Mouse (Mus musculus) midbrain, embryonic 16.5 days (tissue): ENCODE measurements at regions not wholly inside any gene's neighbourhood (a gene's known extent, or its start where the extent isn't known, plus 50 kb on each side); places are given as distances from the start of the nearest gene placed in this dataset.

ENCODE experiments used
- ATAC-seq: fragments of 200-750 bp; cut with Nextera tagmentation; 2 replicates; pipeline ENCODE4 v1.8.0; 2017; ENCODE audit warnings: moderate TSS enrichment
- H3K27ac ChIP-seq: fragments of 300-500 bp; sonication (generic); 2 replicates; pipeline ENCODE4 v1.5.1; 2014; ENCODE audit warnings: mild to moderate bottlenecking, low read length, mixed read lengths
- H3K27me3 ChIP-seq: fragments of 300-500 bp; sonication (generic); 2 replicates; pipeline ENCODE4 v1.6.1; 2014; ENCODE audit warnings: low read depth, low read length, mixed read lengths; ENCODE audit not compliant: control insufficient read depth, insufficient read depth
- H3K36me3 ChIP-seq: fragments of 300-500 bp; sonication (generic); 2 replicates; pipeline ENCODE4 v1.6.1; 2014; ENCODE audit warnings: mild to moderate bottlenecking, low read length, moderate library complexity, mixed read lengths; ENCODE audit not compliant: control insufficient read depth, insufficient read depth
- H3K4me1 ChIP-seq: fragments of 300-500 bp; sonication (generic); 2 replicates; pipeline ENCODE4 v1.6.1; 2014; ENCODE audit warnings: mild to moderate bottlenecking, low read length, mixed read lengths; ENCODE audit not compliant: control insufficient read depth, insufficient read depth
- H3K4me2 ChIP-seq: fragments of 300-500 bp; sonication (generic); 2 replicates; pipeline ENCODE4 v1.6.1; 2014; ENCODE audit warnings: mild to moderate bottlenecking, low read length, mixed read lengths
- H3K4me3 ChIP-seq: fragments of 300-500 bp; sonication (generic); 2 replicates; pipeline ENCODE4 v1.5.1; 2014; ENCODE audit warnings: low read depth, mild to moderate bottlenecking, low read length, moderate library complexity, mixed read lengths
- H3K9ac ChIP-seq: fragments of 300-500 bp; sonication (generic); 2 replicates; pipeline ENCODE4 v1.6.1; 2014; ENCODE audit warnings: low read depth, low read length, mixed read lengths
- H3K9me3 ChIP-seq: fragments of 300-500 bp; sonication (generic); replicated peaks from 2 replicates; pipeline ENCODE4 v1.6.1; 2014; ENCODE audit warnings: mild to moderate bottlenecking, low read length, mixed read lengths; ENCODE audit not compliant: control insufficient read depth, poor library complexity, severe bottlenecking
- WGBS: fragments of 180-500 bp; shearing (Covaris S2); extraction: QIAGEN DNeasy Blood & Tissue Kit; methylation state at CpG from one replicate; pipeline ENCODE4 v1.1.7; 2014; 5-methylcytosine and 5-hydroxymethylcytosine counted together

DNA sequence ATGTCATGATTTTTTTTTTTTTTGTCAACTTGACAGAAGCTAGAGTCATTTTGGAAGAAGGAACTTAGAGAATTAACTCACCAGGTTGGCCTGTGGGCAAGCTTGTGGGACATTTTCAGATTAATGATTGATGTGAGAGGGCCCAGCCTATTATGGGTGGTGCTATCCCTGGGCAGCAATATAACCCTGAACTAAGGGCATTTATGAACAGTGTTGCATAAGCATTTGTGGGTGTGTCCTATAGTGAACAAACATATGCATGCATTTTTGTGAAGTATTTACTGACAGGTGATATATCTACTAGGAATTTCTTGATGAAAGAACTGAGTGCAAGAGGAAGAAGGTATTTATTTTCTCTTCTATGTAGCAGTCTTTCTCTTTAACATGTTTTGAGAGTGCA lies 320.5 kb upstream of the Slc30a5 start:
- Histone ChIP-seq H3K4me3 (no peak overlapping the region), H3K4me2 (no peak overlapping the region), H3K4me1 (no peaks in the 10 kb centered on the region), H3K9ac (no peak overlapping the region), H3K9me3 (no peaks in the 10 kb centered on the region), H3K36me3 (no peaks in the 10 kb centered on the region), H3K27ac (no peak overlapping the region), H3K27me3 (no peaks in the 10 kb centered on the region)
- no peak for ATAC-seq

DNA sequence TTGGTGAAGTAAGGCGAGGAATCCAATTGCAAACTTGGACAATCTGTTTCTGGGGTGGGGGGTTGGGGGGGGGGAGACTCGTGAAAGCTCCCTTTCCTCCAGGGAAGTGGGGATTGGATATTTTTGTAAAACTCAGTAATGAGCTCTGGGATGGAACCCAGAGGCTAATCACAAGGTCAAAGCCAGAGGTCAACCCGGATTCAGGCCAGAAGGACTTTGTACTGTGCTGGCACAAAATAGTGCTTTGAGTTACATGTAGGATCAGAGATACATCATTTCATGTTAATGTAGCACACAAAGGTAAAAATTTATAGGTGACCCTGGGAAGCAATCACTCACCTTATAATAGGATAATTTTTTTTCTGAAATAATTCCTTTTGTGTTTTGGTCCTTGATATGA lies 309.5 kb upstream of the Slc30a5 start:
- H3K27me3 ChIP-seq = no peaks in the 10 kb centered on the region
- no peaks in the 10 kb centered on the region for H3K36me3 ChIP-seq
- H3K4me2 ChIP-seq = no peak overlapping the region
- H3K9ac ChIP-seq = no peak overlapping the region
- H3K4me3 ChIP-seq = no peak overlapping the region
- ATAC-seq = no peak
- 77% methylated on average over 3 of the region's 3 CpGs for WGBS
- H3K4me1 ChIP-seq = no peaks in the 10 kb centered on the region
- no peaks in the 10 kb centered on the region for H3K9me3 ChIP-seq
- H3K27ac ChIP-seq = no peak overlapping the region

DNA sequence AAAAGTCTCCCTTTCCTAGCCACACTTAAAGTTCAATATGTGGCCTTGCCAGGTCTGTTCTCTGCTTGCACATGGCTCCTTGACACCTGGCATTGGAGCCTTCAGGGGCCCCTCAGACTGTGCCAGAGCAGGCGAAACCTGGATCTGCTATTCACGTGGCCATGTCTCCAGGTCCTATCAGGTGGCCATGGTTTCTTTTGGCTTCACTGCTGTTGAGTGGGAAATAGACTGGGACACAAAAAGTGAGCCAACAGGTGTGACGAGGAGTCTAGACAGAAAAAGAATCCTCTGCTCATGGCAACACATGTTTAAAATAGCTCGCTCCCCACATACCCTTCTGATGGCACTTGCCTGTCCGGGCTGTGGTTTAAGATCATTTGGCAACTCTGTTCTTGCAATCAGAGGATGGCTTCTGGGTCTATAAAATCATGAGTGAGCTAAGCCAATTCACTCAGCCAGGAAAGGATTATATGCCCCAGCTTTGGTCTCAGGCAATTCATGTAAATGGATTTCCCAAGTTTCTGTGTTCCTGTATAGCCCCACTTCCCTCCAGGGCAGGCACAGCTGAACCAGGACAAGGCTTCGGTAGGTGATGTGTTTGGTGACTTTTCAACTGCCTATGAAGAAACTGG lies 309.0 kb upstream of the Slc30a5 start:
- H3K27ac ChIP-seq = no peak overlapping the region
- H3K36me3 ChIP-seq = no peaks in the 10 kb centered on the region
- no peaks in the 10 kb centered on the region for H3K4me1 ChIP-seq
- no peak overlapping the region for H3K4me3 ChIP-seq
- no peak for ATAC-seq
- WGBS = 87% methylated on average over 6 of the region's 6 CpGs
- no peaks in the 10 kb centered on the region for H3K27me3 ChIP-seq
- no peak overlapping the region for H3K4me2 ChIP-seq
- no peaks in the 10 kb centered on the region for H3K9me3 ChIP-seq
- no peak overlapping the region for H3K9ac ChIP-seq

DNA sequence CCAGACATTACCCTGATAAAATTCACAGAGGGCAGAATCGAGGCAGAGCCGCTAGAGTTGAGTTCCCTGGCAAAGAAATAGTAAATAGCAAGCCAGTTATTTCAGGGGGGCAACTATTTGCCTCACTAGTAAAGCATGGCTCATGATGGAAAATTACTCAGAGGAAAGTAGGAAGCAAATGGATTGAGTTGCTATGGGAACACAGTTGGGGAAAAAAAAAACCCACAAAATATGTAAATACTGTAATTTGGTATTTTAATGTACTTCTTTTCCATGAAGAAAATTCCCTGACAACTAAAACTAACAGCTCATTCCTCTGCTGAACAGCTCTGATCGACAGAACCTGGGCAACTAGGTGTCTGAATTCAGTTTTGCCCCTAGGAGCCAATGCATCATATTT lies 296.2 kb upstream of the Slc30a5 start:
- H3K36me3 ChIP-seq = no peaks in the 10 kb centered on the region
- no peaks in the 10 kb centered on the region for H3K27me3 ChIP-seq
- H3K27ac ChIP-seq = no peak overlapping the region
- H3K4me1 ChIP-seq = no peaks in the 10 kb centered on the region
- no peak overlapping the region for H3K4me3 ChIP-seq
- 83% methylated on average over 3 of the region's 3 CpGs for WGBS
- no peaks in the 10 kb centered on the region for H3K9me3 ChIP-seq
- H3K9ac ChIP-seq = no peak overlapping the region
- H3K4me2 ChIP-seq = no peak overlapping the region
- ATAC-seq = no peak

DNA sequence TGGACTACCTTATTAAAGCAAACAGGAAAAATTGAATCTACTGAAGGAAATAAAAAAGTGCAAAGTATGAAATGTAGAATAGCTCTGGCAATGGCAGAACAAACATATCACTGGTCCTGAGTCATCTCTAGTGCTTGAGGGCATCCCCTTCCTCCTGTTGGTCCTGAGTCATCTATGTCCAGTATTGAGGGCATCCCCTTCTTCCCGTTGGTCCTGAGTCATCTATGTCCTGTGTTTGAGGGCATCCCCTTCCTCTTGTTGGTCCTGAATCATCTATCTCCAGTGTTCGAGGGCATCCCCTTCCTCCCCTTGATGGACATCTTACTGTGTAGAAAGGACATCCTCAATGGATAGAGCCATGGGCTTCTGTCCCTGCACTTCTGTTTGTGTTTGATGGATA lies 294.6 kb upstream of the Slc30a5 start:
- Histone ChIP-seq H3K36me3 (no peaks in the 10 kb centered on the region), H3K27me3 (no peaks in the 10 kb centered on the region), H3K4me2 (no peak overlapping the region), H3K4me1 (no peaks in the 10 kb centered on the region), H3K27ac (no peak overlapping the region), H3K4me3 (no peak overlapping the region), H3K9ac (no peak overlapping the region), H3K9me3 (no peaks in the 10 kb centered on the region)
- no peak for ATAC-seq
- WGBS = 91% methylated on average over 2 of the region's 2 CpGs

DNA sequence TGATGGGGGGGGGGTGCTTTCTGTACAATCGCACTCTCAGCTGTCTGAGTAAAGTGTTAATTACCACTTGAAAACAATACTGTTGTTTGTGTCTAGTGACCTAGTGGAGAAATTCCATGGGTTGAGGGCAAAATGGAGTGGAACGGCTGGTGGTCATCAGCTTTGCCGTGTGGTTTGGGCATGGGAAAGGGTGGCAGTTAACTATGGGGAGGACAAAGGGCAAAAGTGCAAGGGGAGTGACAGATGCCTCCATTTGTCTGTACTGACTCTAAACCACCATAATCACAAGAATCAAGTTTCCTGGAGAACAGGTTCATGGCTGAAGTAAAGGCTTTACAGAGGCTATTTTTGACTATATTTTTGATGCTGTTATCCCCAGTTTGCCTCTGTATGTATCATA lies 294.0 kb upstream of the Slc30a5 start:
- H3K9me3 ChIP-seq = no peaks in the 10 kb centered on the region
- H3K36me3 ChIP-seq = no peaks in the 10 kb centered on the region
- H3K4me2 ChIP-seq = no peak overlapping the region
- no peak overlapping the region for H3K27ac ChIP-seq
- H3K4me3 ChIP-seq = no peak overlapping the region
- no peak for ATAC-seq
- no peaks in the 10 kb centered on the region for H3K27me3 ChIP-seq
- no peak overlapping the region for H3K9ac ChIP-seq
- WGBS = 86% methylated on average over 3 of the region's 3 CpGs
- H3K4me1 ChIP-seq = no peaks in the 10 kb centered on the region

DNA sequence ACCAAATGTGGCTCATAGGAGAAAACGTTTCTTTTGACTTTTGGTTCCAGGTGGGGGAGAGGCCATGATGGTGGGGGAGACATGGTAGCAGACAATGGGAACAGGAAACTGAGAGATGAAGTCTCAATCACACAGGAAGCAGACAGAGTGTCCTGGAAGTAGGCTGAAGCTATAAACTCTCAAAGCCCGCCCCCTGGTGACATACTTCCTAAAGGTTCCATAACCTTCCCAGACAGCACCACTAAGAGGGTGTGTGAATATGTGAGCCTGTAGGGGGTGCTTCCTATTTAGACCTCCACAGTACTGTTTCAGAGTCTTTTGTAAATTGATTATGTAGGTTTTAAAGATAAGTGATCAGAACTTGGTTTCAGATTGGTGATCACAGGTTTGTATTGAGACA lies 284.1 kb upstream of the Slc30a5 start:
- no peak overlapping the region for H3K4me3 ChIP-seq
- no peak overlapping the region for H3K9ac ChIP-seq
- H3K4me2 ChIP-seq = no peak overlapping the region
- H3K4me1 ChIP-seq = no peaks in the 10 kb centered on the region
- H3K9me3 ChIP-seq = no peaks in the 10 kb centered on the region
- WGBS = 92% methylated on average over 2 of the region's 2 CpGs
- H3K27me3 ChIP-seq = no peaks in the 10 kb centered on the region
- H3K36me3 ChIP-seq = no peaks in the 10 kb centered on the region
- H3K27ac ChIP-seq = no peak overlapping the region
- no peak for ATAC-seq

DNA sequence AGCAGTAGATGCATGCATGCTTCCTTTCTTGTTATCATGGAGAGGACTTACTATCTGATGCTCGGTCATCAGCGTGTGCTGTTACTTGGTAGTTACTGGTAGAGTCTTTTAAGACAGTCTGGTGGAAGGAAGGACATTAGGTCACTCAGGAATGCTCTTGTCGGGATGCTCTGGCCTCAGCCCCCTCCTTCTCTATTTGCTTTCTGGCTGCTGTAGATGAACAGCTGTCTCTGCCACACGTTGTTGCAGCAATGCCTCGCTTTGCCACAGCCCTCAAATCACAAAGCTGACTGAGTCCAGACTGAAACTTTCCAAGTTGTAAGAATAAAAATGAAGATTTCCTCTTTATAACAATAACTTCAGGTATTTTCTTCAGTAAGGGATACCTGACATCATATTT lies 282.1 kb upstream of the Slc30a5 start:
- Histone ChIP-seq H3K4me2 (no peak overlapping the region), H3K27ac (no peak overlapping the region), H3K9me3 (no peaks in the 10 kb centered on the region), H3K9ac (no peak overlapping the region), H3K4me3 (no peak overlapping the region), H3K4me1 (no peaks in the 10 kb centered on the region), H3K27me3 (no peaks in the 10 kb centered on the region), H3K36me3 (no peaks in the 10 kb centered on the region)
- WGBS = 80% methylated on average over 5 of the region's 5 CpGs
- no peak for ATAC-seq

DNA sequence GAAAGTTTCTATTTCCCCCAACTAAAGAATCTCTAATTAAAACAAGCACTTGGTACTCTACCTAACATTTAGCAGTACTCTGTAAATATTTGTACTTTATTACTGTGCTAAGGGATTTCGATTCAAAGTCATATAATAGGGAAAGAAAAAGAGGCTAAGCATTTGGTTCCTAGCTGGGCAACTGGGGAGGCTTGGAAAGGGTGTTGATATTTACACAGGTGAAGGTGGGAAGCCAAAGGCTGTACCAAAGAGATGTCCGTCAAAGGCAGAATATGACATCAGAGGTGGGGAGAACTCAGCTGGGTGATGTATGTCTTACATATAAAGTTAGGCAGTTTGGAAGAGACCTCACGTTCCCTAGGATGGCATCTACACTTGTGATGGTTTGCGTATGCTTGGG lies 278.9 kb upstream of the Slc30a5 start:
- no peak overlapping the region for H3K4me2 ChIP-seq
- no peaks in the 10 kb centered on the region for H3K9me3 ChIP-seq
- no peaks in the 10 kb centered on the region for H3K36me3 ChIP-seq
- no peak for ATAC-seq
- H3K27ac ChIP-seq = no peak overlapping the region
- H3K9ac ChIP-seq = no peak overlapping the region
- 89% methylated on average over 4 of the region's 4 CpGs for WGBS
- H3K4me1 ChIP-seq = no peaks in the 10 kb centered on the region
- no peaks in the 10 kb centered on the region for H3K27me3 ChIP-seq
- H3K4me3 ChIP-seq = no peak overlapping the region

DNA sequence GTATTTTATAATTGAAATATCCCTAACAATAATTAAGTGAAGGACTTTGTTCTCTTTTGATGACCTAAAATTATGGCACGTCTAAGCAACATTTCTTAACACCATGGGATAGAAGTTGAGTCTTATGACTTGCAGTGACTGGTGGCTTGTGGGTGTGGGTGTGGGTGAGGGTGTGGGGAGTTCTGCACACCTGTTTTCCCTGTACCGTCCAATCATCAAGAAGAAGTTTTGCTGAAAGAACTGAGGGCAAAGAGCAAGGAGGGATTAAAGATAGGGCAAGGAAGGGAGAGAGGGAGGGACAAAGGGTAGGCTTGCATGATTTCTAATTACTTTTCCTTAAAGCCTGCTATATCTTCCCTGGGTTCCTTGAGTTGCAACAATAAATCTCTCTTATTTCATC lies 278.5 kb upstream of the Slc30a5 start:
- 79% methylated on average over 2 of the region's 2 CpGs for WGBS
- Histone ChIP-seq H3K4me3 (no peak overlapping the region), H3K9ac (no peak overlapping the region), H3K4me2 (no peak overlapping the region), H3K4me1 (no peaks in the 10 kb centered on the region), H3K36me3 (no peaks in the 10 kb centered on the region), H3K27ac (no peak overlapping the region), H3K9me3 (no peaks in the 10 kb centered on the region), H3K27me3 (no peaks in the 10 kb centered on the region)
- no peak for ATAC-seq
